Mouse (Mus musculus): ENCODE data around the gene Cul3. TPM values are rescaled to one million over a fixed set of nuclear protein-coding genes. Genes with fewer than 3 reads are reported as not detected.
A peak's percentile ranks its signal among the peaks of the same experiment; 100 is the strongest.
"Not testable (repeated sequence)": the region's sequence is repeated elsewhere in the genome, so short reads cannot be mapped to it uniquely, and the experiment has no call there.

Cul3 gene
- total RNA-seq (2021): 100 to 1,000 TPM; 123 to 124 TPM

GRCm38 (mm10) chr1:80340436-80341376, at the start of gene Cul3:
Cul3 (minus strand) TSS chr1:80340480.
- peak; percentile 97 for DNase-seq

- no peak for DNase-seq
These were observed 49.2 kb upstream of the Cul3 start for GRCm38 (mm10) chr1:80389518-80389917.

- peak; percentile 32 for DNase-seq
These were observed 43.6 kb upstream of the Cul3 start for GRCm38 (mm10) chr1:80383613-80384589.

- no peak for DNase-seq
These were observed 42.6 kb upstream of the Cul3 start for GRCm38 (mm10) chr1:80382928-80383327.

- no peak for DNase-seq
These were observed 41.0 kb upstream of the Cul3 start for GRCm38 (mm10) chr1:80381302-80381701.

GRCm38 (mm10) chr1:80372010-80372409, 31.7 kb upstream of the Cul3 start:
- no peak for DNase-seq

- DNase-seq: no peak
These were observed 31.1 kb upstream of the Cul3 start for GRCm38 (mm10) chr1:80371189-80371889.

GRCm38 (mm10) chr1:80363486-80363885, 23.2 kb upstream of the Cul3 start:
- no peak for DNase-seq

GRCm38 (mm10) chr1:80362946-80363345, 22.7 kb upstream of the Cul3 start:
- no peak for DNase-seq

GRCm38 (mm10) chr1:80362400-80362799, 22.1 kb upstream of the Cul3 start:
- no peak for DNase-seq

- not testable (repeated sequence) for DNase-seq
These were observed 21.5 kb upstream of the Cul3 start for GRCm38 (mm10) chr1:80361771-80362170.

GRCm38 (mm10) chr1:80360038-80360608, 19.8 kb upstream of the Cul3 start:
- no peak for DNase-seq

GRCm38 (mm10) chr1:80340061-80340435, 232 bp downstream of the Cul3 start:
- DNase-seq: peak; percentile 74

GRCm38 (mm10) chr1:80339425-80340021, 757 bp downstream of the Cul3 start:
- DNase-seq: no peak

GRCm38 (mm10) chr1:80338398-80338797, 1.9 kb downstream of the Cul3 start:
- DNase-seq: no peak

GRCm38 (mm10) chr1:80335726-80336368, 4.4 kb downstream of the Cul3 start:
- no peak for DNase-seq

- no peak for DNase-seq
These were observed 5.2 kb downstream of the Cul3 start for GRCm38 (mm10) chr1:80335118-80335517.

GRCm38 (mm10) chr1:80330970-80331369, 9.3 kb downstream of the Cul3 start:
- DNase-seq: no peak

- DNase-seq: no peak
These were observed 14.5 kb downstream of the Cul3 start for GRCm38 (mm10) chr1:80325761-80326160.

GRCm38 (mm10) chr1:80324370-80324769, 15.9 kb downstream of the Cul3 start:
- DNase-seq: peak; percentile 14

GRCm38 (mm10) chr1:80315533-80316045, 24.7 kb downstream of the Cul3 start:
- DNase-seq: no peak

Data from heart, postnatal 4 days (tissue).